8 mouse cellular contexts compared by ENCODE assay signal in the genomic region with DNA sequence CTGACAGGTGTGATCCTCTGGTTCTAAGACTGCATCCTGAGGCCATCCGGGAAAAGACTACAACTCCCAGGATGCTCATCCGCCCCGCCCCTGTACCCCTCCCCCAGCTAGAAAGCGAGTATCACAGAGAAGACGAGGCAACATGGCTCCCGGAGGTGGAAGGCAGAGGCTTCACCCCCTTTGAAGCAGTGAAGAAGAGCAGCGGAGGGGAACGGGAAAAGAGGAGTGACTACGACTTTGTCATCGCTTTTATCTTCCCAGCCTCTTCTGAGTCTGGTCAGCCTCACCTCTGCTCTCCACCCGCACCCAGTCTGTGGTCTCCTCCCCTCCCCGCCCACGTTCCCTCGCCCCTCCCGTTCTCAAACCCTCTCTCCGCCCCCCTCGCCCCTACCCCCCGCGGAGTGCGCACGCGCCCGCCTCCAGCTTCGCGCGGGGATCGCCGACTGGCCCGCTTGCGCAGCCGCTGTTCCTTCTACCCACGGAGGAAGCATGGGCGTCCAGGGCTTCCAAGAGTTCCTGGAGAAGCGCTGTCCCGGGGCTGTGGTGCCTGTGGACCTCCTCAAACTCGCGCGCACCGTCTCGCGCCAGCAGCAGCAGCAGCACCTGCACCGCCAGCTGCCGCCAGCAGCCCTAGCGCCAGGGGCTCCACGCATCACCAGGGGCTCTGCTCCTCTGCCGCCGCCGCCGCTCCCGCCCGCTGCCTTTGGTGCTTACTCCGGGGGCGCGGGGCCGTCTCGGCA. TPM values are rescaled to one million over a fixed set of nuclear protein-coding genes. Genes with fewer than 3 reads are reported as not detected.
DNase-seq lines count a peak whose midpoint lies in the region; ATAC-seq and TF ChIP-seq lines count a peak whose summit lies in the region.

TSS of gene Fam120c (plus strand) at position 415 of the 740 bp plus-strand sequence.

- WGBS in bone marrow, adult 2 months = 13% methylated on average over 53 of the region's 56 CpGs
- WGBS in embryonic facial prominence, embryonic 14.5 days = 5% methylated on average over 24 of the region's 56 CpGs
- whole genome bisulfite sequencing in limb, embryonic 12.5 days = 20% methylated on average over 45 of the region's 56 CpGs
- WGBS in midbrain, embryonic 14.5 days = 19% methylated on average over 56 of the region's 56 CpGs

- H3K4me2 ChIP-seq in embryonic facial prominence, embryonic 14.5 days (ENCODE audit: low read depth, low read length) = peak within 1 kb of the TSS; percentile 68
- H3K4me2 ChIP-seq in limb, embryonic 12.5 days = peak within 1 kb of the TSS; percentile 75
- peak within 1 kb of the TSS; percentile 63 for H3K4me2 ChIP-seq in midbrain, embryonic 14.5 days (ENCODE audit: low read length)

- H3K4me1 ChIP-seq in bone marrow, adult 2 months (ENCODE audit: control insufficient read depth, insufficient read depth, low read length) = no peaks in the 10 kb centered on the region
- no peaks in the 10 kb centered on the region for H3K4me1 ChIP-seq in embryonic facial prominence, embryonic 14.5 days (ENCODE audit: control insufficient read depth, insufficient read depth, low read length)
- H3K4me1 ChIP-seq in limb, embryonic 12.5 days (replicated peaks) = peaks cover 11% of the 10 kb centered on the region
- peaks cover 9% of the 10 kb centered on the region; the same call in 1 of the 2 replicates for H3K4me1 ChIP-seq in midbrain, embryonic 14.5 days (ENCODE audit: control insufficient read depth, insufficient read depth, low read length)

- TF ChIP-seq CTCF in bone marrow, adult 2 months (IDR thresholded peaks at IDR 0.05; ENCODE audit: control insufficient read depth, insufficient read depth, low read length) = no peak

- peak within 1 kb of the TSS; percentile 93 for H3K4me3 ChIP-seq in bone marrow, adult 2 months (replicated peaks; ENCODE audit: control insufficient read depth, low read depth, low read length)
- peak within 1 kb of the TSS; percentile 60 for H3K4me3 ChIP-seq in embryonic facial prominence, embryonic 14.5 days (ENCODE audit: low read depth, low read length)
- H3K4me3 ChIP-seq in limb, embryonic 12.5 days (replicated peaks) = peak within 1 kb of the TSS; percentile 61
- H3K4me3 ChIP-seq in midbrain, embryonic 14.5 days (replicated peaks; ENCODE audit: low read depth, low read length) = peak within 1 kb of the TSS; percentile 57

- peak within 1 kb of the TSS; percentile 72 for H3K9ac ChIP-seq in embryonic facial prominence, embryonic 14.5 days (ENCODE audit: low read depth, low read length)
- peak within 1 kb of the TSS; percentile 67 for H3K9ac ChIP-seq in limb, embryonic 12.5 days (replicated peaks)
- H3K9ac ChIP-seq in midbrain, embryonic 14.5 days (replicated peaks; ENCODE audit: low read length) = peak within 1 kb of the TSS; percentile 59

- H3K9me3 ChIP-seq in embryonic facial prominence, embryonic 14.5 days (ENCODE audit: control insufficient read depth, low read length) = no peaks in the 10 kb centered on the region
- H3K9me3 ChIP-seq in limb, embryonic 12.5 days = no peaks in the 10 kb centered on the region
- no peaks in the 10 kb centered on the region for H3K9me3 ChIP-seq in midbrain, embryonic 14.5 days (ENCODE audit: control insufficient read depth, low read length)

- peak within 1 kb of the TSS; percentile 89 for H3K27ac ChIP-seq in bone marrow, adult 2 months (ENCODE audit: control insufficient read depth, insufficient read depth, low read depth, low read length, poor library complexity)
- H3K27ac ChIP-seq in embryonic facial prominence, embryonic 14.5 days (replicated peaks; ENCODE audit: low read depth, low read length) = peak within 1 kb of the TSS; percentile 80
- peak within 1 kb of the TSS; percentile 81 for H3K27ac ChIP-seq in limb, embryonic 12.5 days
- peak within 1 kb of the TSS; percentile 91 for H3K27ac ChIP-seq in midbrain, embryonic 14.5 days (replicated peaks; ENCODE audit: low read depth, low read length)

- H3K27me3 ChIP-seq in embryonic facial prominence, embryonic 14.5 days (replicated peaks; ENCODE audit: control insufficient read depth, insufficient read depth, low read length) = peaks cover 4% of the 10 kb centered on the region; the same call in 1 of the 2 replicates
- peaks cover 32% of the 10 kb centered on the region for H3K27me3 ChIP-seq in limb, embryonic 12.5 days
- no peaks in the 10 kb centered on the region for H3K27me3 ChIP-seq in midbrain, embryonic 14.5 days (ENCODE audit: control insufficient read depth, insufficient read depth, low read length)

- H3K36me3 ChIP-seq in embryonic facial prominence, embryonic 14.5 days (ENCODE audit: control insufficient read depth, insufficient read depth, low read length) = no peaks in the 10 kb centered on the region
- no peaks in the 10 kb centered on the region for H3K36me3 ChIP-seq in limb, embryonic 12.5 days
- H3K36me3 ChIP-seq in midbrain, embryonic 14.5 days (ENCODE audit: control insufficient read depth, insufficient read depth, low read length) = no peaks in the 10 kb centered on the region

- DNase-seq in A20 (ENCODE audit: low read depth, low spot score) = peak; percentile 90
- peak; percentile 87 for DNase-seq in embryonic facial prominence, embryonic 14.5 days (ENCODE audit: low spot score)
- DNase-seq in heart, adult 8-10 months (ENCODE audit: low spot score) = peak; percentile 77
- peak; percentile 77 to 82 for DNase-seq in kidney, adult 8-10 months
- peak; percentile 92 for DNase-seq in midbrain, embryonic 14.5 days
- peak; percentile 78 for DNase-seq in spleen, adult 18-20 months

- TF ChIP-seq POLR2A in bone marrow, adult 2 months (IDR thresholded peaks at IDR 0.05; ENCODE audit: borderline replicate concordance, control insufficient read depth, low read depth, low read length) = peak; percentile 43; the same call in 1 of the 2 replicates

- ATAC-seq in embryonic facial prominence, embryonic 14.5 days (ENCODE audit: low read depth) = peak; percentile 94
- ATAC-seq in limb, embryonic 12.5 days (ENCODE audit: insufficient number of reproducible peaks, insufficient read depth, low FRiP score, low TSS enrichment, low read depth) = peak; percentile 94
- peak; percentile 92 for ATAC-seq in midbrain, embryonic 14.5 days (ENCODE audit: low FRiP score, low TSS enrichment)

RNA-seq across cellular contexts. Expression of gene Fam120c, which starts in this region (rescaled TPM):
- polyA plus RNA-seq in bone marrow, adult 2 months (2011; ENCODE audit: insufficient read depth, insufficient read length, low replicate concordance, missing spikeins) = 0.23 and 0.65 TPM in 2 replicates
- polyA plus RNA-seq in embryonic facial prominence, embryonic 14.5 days (2014; fragmentation: Nextera tagmentation; extraction: Ambion mirVana) = 6.0 and 6.2 TPM in 2 replicates
- total RNA-seq in heart, adult 8-10 months (2022) = 10 to 100 TPM; 12.0 to 16.6 (median 15.2) TPM
- polyA plus RNA-seq in limb, embryonic 12.5 days (2016; fragmentation: Nextera tagmentation; extraction: Ambion mirVana) = 2.9 and 3.7 TPM in 2 replicates
- 7.3 and 8.8 TPM in 2 replicates for polyA plus RNA-seq in midbrain, embryonic 14.5 days (2014; fragmentation: Nextera tagmentation; extraction: Ambion mirVana)

Comparison
In these comparisons a context has a peak if more than half of its experiments do, and no peak if none do; other contexts are left out.
1. Peak in every context shown above with its lines: DNase-seq, ATAC-seq, H3K4me3 ChIP-seq and H3K27ac ChIP-seq.